Mouse (Mus musculus): ENCODE data around the gene Dgkz.

DNA sequence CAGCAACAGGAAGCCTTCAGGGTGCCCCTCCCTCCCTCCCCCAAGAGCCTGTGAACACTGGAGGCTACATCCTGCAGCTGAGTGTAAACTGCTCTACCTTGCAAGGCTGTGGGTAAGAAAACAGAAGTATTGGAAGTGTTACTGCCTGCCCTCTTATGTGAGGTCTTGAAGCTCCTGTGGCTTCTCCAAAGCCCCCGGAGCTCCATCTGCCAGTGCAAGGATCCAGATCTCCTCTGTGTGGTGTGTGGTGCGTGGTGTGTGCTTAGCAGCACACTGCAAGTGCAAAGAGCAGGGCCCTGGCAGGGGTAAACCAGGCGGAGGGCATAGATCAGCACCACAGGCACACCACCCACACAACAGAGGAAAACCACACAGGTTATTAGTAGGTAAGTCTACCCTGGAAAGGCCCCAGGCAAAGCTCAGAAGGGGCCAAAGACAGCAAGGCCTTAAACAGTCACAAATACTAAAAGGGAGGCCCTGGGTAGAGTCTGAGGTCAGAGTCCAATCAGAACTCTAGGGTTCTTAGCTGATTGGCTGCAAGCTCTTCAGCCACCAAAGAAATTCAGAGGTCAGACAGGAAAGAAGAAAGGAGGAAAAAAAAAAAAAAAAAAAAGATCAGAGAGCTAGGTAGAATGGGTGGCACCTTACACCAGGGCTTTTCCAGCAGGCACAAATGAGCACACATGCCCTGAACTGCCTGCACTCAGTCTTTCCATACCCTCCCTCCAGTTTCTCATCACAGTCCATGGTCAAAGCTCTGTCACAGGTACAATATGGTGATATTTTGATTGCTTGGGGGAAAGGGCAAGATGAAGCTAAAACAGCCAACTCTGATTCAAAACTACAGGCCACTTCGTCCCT lies 13.5 kb downstream of the Dgkz start:
- TF ChIP-seq CTCF (IDR thresholded peaks at IDR 0.05; ENCODE audit: insufficient read depth, low read length) (no peak), POLR2A (IDR thresholded peaks at IDR 0.05; ENCODE audit: borderline replicate concordance, extremely low read depth, low read depth, low read length) (no peak)
